Comparison of ENCODE assay signal across 8 mouse cellular contexts in the genomic region with DNA sequence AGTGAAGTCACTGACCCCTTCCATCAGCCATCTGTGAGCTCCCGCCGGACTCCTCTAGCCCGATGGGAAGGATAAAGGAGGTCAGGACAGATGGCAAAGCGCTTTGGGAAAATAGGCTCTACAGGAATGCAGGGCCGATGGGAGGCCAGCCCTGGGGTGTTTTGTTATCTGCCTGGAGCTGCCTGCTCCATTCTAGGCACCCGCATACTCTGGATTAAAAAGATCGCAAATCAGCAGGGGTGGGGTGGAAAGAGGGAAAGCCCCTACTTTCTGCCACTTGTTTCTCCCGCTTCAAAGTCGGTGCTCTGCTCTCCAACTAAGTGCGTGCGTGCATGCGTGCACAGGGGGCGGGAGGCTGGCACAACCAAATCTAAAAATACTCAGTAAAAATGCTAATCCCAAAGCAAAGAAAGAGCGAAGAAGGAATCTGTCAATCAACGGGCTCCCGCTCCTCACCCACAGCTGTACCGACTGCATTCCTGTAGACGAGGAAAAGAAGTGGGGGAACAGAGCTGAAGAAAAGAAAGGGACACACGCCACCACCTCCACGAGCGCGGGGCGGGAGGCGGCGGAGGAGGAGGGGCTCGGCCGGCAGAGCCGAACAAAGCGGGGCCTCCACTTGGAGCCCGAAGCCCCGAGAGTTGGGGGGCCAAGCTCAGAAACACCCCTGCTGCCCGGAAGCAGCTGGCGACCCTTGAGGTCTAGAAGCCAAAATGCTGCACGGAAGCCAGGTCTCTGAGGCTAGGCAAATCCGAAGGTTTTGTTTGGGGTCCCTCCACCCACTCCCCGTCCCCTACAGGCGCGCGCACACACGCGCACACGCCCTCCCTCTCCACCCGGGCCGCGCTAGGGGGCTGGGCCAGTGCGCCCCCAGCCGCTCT. TPM values are rescaled to one million over a fixed set of nuclear protein-coding genes. Genes with fewer than 3 reads are reported as not detected.
DNase-seq lines count a peak whose midpoint lies in the region; ATAC-seq and TF ChIP-seq lines count a peak whose summit lies in the region.

No protein-coding gene starts in this region.

- no peaks in the 10 kb centered on the region for H3K79me2 ChIP-seq in heart, adult 2 months (replicated peaks; ENCODE audit: control insufficient read depth, insufficient read depth, low read length)

- H3K4me3 ChIP-seq in heart, adult 2 months: peak overlapping the region; percentile 94
- peak overlapping the region; percentile 86 for H3K4me3 ChIP-seq in embryonic facial prominence, embryonic 11.5 days (ENCODE audit: low read depth, low read length)
- peak overlapping the region; percentile 66 for H3K4me3 ChIP-seq in hindbrain, embryonic 13.5 days
- H3K4me3 ChIP-seq in limb, embryonic 13.5 days: peak overlapping the region; percentile 92

- H3K9ac ChIP-seq in heart, adult 2 months (ENCODE audit: low read depth, low read length): peak overlapping the region; percentile 89
- H3K9ac ChIP-seq in embryonic facial prominence, embryonic 11.5 days (replicated peaks; ENCODE audit: low read length): peak overlapping the region; percentile 83
- peak overlapping the region; percentile 81 for H3K9ac ChIP-seq in hindbrain, embryonic 13.5 days
- peak overlapping the region; percentile 99 for H3K9ac ChIP-seq in limb, embryonic 13.5 days

- peak; percentile 21 for ATAC-seq in activated CD4-positive, CD25-positive, alpha-beta regulatory T cell, adult 4 months
- ATAC-seq in embryonic facial prominence, embryonic 11.5 days (replicated peaks; ENCODE audit: insufficient number of reproducible peaks, low FRiP score, low TSS enrichment, low read depth): peak; percentile 11; the same call in 1 of the 2 replicates
- ATAC-seq in hindbrain, embryonic 13.5 days (ENCODE audit: low FRiP score): peak; percentile 54; the same call in 1 of the 2 replicates
- ATAC-seq in limb, embryonic 13.5 days (ENCODE audit: low FRiP score, low read depth): peak; percentile 21

- H3K4me2 ChIP-seq in embryonic facial prominence, embryonic 11.5 days (ENCODE audit: low read depth, low read length): peak overlapping the region; percentile 51
- H3K4me2 ChIP-seq in hindbrain, embryonic 13.5 days: peak overlapping the region; percentile 100
- peak overlapping the region; percentile 95 for H3K4me2 ChIP-seq in limb, embryonic 13.5 days (replicated peaks)

- intact Hi-C loops in heart, adult 2 months (cut with DNase I): loop anchor here (5.0 kb wide), 3 partner anchors 85 to 155 kb away; partner anchors contain the start of genes Aagab and Iqch

- H3K36me3 ChIP-seq in heart, adult 2 months (ENCODE audit: control insufficient read depth, insufficient read depth, low read length): no peaks in the 10 kb centered on the region
- no peaks in the 10 kb centered on the region; the same call in 1 of the 2 replicates for H3K36me3 ChIP-seq in embryonic facial prominence, embryonic 11.5 days (replicated peaks; ENCODE audit: control insufficient read depth, insufficient read depth, low read depth, low read length)
- H3K36me3 ChIP-seq in hindbrain, embryonic 13.5 days: no peaks in the 10 kb centered on the region
- no peaks in the 10 kb centered on the region for H3K36me3 ChIP-seq in limb, embryonic 13.5 days

- peak; percentile 56 to 69 for DNase-seq in heart, adult 2 months
- no peak for DNase-seq in heart, adult 9 months (ENCODE audit: low spot score in 2 of 2)
- DNase-seq in embryonic facial prominence, embryonic 11.5 days (ENCODE audit: low spot score): peak; percentile 69
- DNase-seq in neural tube, embryonic 10.5 days (ENCODE audit: extremely low spot score, low spot score): peak; percentile 81
- peak; percentile 79 for DNase-seq in thymus, postnatal 4 days

- WGBS in heart, adult 2 months: 1% methylated on average over 47 of the region's 47 CpGs
- whole genome bisulfite sequencing in embryonic facial prominence, embryonic 11.5 days: under 1% methylated on average over 44 of the region's 47 CpGs
- WGBS in hindbrain, embryonic 13.5 days: under 1% methylated on average over 47 of the region's 47 CpGs
- WGBS in limb, embryonic 13.5 days: under 1% methylated on average over 47 of the region's 47 CpGs

- H3K4me1 ChIP-seq in heart, adult 2 months (ENCODE audit: control insufficient read depth, insufficient read depth, low read length): peaks cover 2% of the 10 kb centered on the region
- peaks cover 11% of the 10 kb centered on the region for H3K4me1 ChIP-seq in embryonic facial prominence, embryonic 11.5 days (ENCODE audit: control insufficient read depth, insufficient read depth, low read length)
- peaks cover 60% of the 10 kb centered on the region for H3K4me1 ChIP-seq in hindbrain, embryonic 13.5 days (replicated peaks)
- H3K4me1 ChIP-seq in limb, embryonic 13.5 days: peaks cover 61% of the 10 kb centered on the region

- TF ChIP-seq CTCF in heart, adult 2 months (IDR thresholded peaks at IDR 0.05): no peak

- no peaks in the 10 kb centered on the region for H3K9me3 ChIP-seq in embryonic facial prominence, embryonic 11.5 days (replicated peaks; ENCODE audit: control insufficient read depth, low read length)
- no peaks in the 10 kb centered on the region for H3K9me3 ChIP-seq in hindbrain, embryonic 13.5 days
- H3K9me3 ChIP-seq in limb, embryonic 13.5 days: peaks cover 5% of the 10 kb centered on the region; the same call in 1 of the 2 replicates

- TF ChIP-seq POLR2A in heart, adult 2 months (IDR thresholded peaks at IDR 0.05; ENCODE audit: insufficient read depth, low read depth, low read length): no peak

- H3K27me3 ChIP-seq in heart, adult 2 months (ENCODE audit: control insufficient read depth, insufficient read depth, low read length): no peaks in the 10 kb centered on the region
- H3K27me3 ChIP-seq in embryonic facial prominence, embryonic 11.5 days (ENCODE audit: control insufficient read depth, insufficient read depth, low read length): no peaks in the 10 kb centered on the region
- H3K27me3 ChIP-seq in hindbrain, embryonic 13.5 days: peaks cover 24% of the 10 kb centered on the region
- H3K27me3 ChIP-seq in limb, embryonic 13.5 days: no peaks in the 10 kb centered on the region

- TF ChIP-seq EP300 in heart, adult 2 months (IDR thresholded peaks at IDR 0.05; ENCODE audit: insufficient read depth, low read depth, low read length): no peak

- peak overlapping the region; percentile 82 for H3K27ac ChIP-seq in heart, adult 2 months
- H3K27ac ChIP-seq in embryonic facial prominence, embryonic 11.5 days (replicated peaks; ENCODE audit: low read depth, low read length): peak overlapping the region; percentile 98
- H3K27ac ChIP-seq in hindbrain, embryonic 13.5 days: peak overlapping the region; percentile 81
- peak overlapping the region; percentile 98 for H3K27ac ChIP-seq in limb, embryonic 13.5 days

RNA-seq across cellular contexts. Expression of gene Smad3, which starts 1.0 kb away (rescaled TPM):
- 10 to 100 TPM; 12.4 to 13.0 TPM for total RNA-seq in heart, adult 2 months (2021)
- 18.4 and 24.0 TPM in 2 replicates for polyA plus RNA-seq in heart, adult 2 months (2012; rRNA removed)
- polyA plus RNA-seq in activated CD4-positive, CD25-positive, alpha-beta regulatory T cell, adult 4 months (2017; shearing (Covaris generic)): 10 to 100 TPM; 15.0 to 16.8 TPM
- polyA plus RNA-seq in embryonic facial prominence, embryonic 11.5 days (2014; fragmentation: Nextera tagmentation; extraction: Ambion mirVana): 19.0 and 21.9 TPM in 2 replicates
- polyA plus RNA-seq in hindbrain, embryonic 13.5 days (2015; fragmentation: Nextera tagmentation; extraction: Ambion mirVana): 11.9 and 12.0 TPM in 2 replicates
- polyA plus RNA-seq in limb, embryonic 13.5 days (2015; fragmentation: Nextera tagmentation; extraction: Ambion mirVana): 33.8 and 34.8 TPM in 2 replicates

Comparison
In these comparisons a context has a peak if more than half of its experiments do, and no peak if none do; other contexts are left out.
1. DNase-seq: peak in heart, adult 2 months (2 of 2), embryonic facial prominence, embryonic 11.5 days (single experiment), neural tube, embryonic 10.5 days (single experiment) and thymus, postnatal 4 days (single experiment); none in heart, adult 9 months (0 of 2).
2. Peak in every context shown above with its lines, with median percentiles within 50 percentile points of each other: H3K27ac ChIP-seq, H3K4me3 ChIP-seq, H3K9ac ChIP-seq, ATAC-seq and H3K4me2 ChIP-seq.